Mouse (Mus musculus) MN1 (cell line): ENCODE results near the gene Gng11.

Experiments
- DNase-seq: peaks from one replicate; pipeline ENCODE4 v3.0.0-alpha.2; 2016; ENCODE audit warnings: low spot score

The Gng11 gene

DNA sequence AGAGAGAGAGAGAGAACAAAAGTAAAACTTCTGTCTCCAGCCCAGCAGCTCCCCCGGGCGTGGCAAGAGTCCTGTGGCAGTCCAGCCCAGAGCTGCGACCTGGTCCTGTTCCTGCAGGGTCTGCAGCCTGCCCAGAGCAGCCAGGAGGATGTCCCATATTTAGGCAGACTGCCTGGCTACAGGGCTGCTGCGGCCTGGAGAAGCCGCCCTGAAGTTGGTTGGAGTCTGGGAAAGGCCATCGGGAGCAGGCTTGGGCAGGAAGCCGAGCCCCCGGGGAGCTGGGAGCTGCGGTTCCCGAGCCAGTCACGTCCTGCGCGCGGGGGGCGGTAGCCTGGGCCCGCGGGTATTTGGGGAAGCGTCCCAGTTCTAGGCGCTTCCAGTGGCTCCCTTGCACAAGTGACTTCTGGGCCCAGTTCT lies at the start of gene Gng11:
TSS of gene Gng11 (plus strand) at position 15 of the 417 bp plus-strand sequence.
- no peak for DNase-seq

DNA sequence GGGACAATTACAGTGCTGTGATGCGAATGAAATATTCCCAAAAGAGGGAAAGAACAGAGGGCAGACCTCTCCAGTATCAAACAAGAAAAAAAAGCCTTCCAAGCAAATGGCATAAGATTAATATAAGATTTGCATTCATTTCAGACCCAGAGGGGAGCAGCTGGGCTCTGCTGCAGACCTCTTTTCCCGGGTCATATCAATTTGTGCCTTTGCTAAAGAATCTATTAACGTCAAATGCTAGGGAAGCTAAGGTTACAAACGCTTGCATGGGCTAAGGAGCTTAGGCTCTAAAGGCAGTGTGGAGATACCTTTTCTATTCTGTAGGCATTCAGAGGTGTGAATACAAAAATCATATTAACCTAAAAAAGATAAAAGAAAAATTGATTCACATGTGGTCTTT lies 48.7 kb upstream of the Gng11 start:
- DNase-seq: no peak

DNA sequence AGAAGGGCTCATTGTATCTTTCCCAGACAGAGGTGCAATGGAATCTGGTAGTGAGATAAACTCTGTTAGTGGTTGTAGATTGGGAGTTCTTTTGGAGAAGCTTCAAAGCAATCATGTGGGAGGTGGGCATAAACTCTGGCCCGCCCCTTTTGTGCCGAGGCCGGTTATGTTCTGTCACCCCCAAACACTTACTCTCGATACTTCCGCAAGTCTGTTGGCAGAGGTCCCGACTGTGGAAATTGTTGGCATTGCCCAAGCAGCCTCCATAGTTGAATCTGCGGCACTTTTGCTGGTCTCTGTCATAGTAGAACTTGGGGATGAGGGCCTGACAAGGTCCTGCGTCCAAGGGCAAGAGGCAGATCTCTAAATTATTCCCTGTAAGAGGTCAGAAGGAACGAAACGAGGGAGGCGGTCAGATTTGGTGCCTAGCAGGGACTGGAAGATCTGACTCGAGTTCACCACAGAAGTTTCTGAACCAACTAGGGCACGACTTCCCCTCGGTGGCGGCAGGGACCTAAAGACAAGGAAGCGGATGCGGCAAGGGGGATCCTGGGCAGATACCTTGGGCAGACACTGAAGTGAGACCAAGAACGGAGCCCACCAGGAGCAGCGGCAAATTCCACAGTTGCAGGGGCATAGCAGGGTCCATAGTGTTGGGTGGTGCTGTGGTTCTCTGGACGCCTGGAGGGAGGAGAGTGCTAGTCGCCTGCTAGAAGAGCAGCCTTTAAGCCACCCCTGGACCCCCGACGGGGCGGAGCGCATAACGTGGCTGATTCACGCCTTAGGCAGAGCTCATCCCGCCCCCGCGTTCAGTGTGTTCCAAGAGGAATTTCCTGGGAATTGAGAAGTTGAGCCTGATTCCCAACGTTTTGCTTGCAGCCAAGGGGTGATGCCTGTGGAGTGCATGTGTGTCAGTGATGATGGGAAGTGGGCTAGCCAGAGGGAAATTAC lies 35.8 kb upstream of the Gng11 start:
- no peak for DNase-seq

DNA sequence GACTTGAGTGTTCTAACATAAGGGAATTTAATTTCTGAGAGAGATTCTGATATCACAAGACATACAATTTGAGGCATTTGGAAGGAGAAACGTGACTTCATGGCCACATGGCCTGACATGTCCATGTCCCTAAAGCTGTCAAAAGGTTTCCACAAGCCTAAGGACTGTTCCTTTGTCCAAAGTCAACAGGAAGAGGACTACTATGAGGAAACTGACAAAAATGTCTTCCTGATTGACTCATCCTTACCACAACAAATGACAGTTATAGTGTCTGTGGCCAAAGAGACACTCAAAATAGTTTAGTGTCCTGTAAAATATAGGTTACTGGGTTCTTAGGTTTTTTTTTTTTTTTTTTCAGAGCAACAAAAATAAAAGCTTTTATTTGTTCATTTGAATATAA lies 30.0 kb upstream of the Gng11 start:
- no peak for DNase-seq

DNA sequence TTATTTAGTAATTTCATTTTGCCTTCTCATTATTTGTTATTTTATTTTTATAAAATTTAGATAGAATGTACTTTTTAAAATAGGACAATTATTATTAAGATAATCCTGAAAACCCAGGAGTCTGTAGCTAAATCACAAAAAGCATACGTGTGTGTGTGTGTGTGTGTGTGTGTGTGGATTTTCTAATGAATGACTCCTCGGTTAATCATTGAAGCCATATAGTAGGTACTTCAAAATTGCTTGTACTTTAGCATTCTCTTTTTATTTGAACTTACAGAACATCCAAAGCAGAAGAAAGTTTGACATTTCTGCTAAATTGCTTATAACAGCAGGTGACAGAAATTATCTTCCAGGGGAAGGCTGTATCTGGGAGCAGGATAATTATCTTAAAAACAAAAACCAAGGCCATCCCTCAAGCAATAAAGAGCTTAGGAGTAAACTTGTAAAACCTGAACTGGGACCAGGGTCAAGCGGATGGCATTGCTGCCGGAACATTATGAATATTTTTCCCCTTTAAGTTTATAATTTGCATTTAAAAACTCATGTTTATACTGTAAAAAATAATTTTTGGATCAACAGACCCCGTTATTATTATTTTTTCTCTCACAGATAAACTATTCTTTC lies 20.9 kb upstream of the Gng11 start:
- no peak for DNase-seq

DNA sequence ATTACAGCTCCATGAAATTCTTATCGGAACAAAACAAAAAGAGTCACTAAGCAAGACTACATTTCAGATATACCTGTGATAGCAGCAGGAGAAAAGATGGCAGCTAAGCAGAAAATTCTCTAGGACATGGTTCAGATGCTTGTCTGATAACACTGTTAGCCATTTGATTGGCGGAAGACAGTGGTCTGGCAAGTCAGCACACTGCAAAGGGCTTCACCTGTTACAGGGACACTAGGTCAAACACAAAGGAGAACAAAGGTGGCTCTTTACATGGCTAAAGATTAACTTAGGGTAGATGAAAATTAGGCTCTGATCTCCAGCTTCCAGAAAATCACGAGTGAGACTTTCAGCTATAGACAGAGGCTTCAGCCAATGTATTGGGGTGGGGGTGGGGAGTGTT lies 15.0 kb upstream of the Gng11 start, which contains the start of gene Tfpi2:
TSS of gene Tfpi2 (minus strand) at position 170 of the 400 bp plus-strand sequence.
- DNase-seq: no peak

DNA sequence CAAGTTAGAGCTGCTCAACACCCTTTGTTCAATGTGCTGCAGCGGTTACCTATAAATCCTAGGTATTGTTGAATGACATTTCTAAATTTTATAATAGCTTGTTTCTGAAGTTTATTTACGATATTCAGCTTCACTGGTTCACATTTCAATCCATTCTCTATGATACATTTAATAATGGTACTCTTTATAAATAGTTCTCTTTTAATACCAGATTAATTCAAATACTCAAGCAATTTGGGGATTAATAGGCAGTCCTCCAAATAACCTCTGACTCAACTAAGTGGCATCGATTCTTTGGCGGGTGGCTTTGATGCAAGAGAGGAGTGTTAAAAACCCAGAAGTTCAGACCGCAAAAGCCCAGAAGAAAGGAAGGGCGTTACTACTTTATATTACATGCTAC lies 10.2 kb upstream of the Gng11 start, which contains the start of gene Gngt1:
TSS of gene Gngt1 (plus strand) at position 301 of the 400 bp plus-strand sequence.
- DNase-seq: no peak

DNA sequence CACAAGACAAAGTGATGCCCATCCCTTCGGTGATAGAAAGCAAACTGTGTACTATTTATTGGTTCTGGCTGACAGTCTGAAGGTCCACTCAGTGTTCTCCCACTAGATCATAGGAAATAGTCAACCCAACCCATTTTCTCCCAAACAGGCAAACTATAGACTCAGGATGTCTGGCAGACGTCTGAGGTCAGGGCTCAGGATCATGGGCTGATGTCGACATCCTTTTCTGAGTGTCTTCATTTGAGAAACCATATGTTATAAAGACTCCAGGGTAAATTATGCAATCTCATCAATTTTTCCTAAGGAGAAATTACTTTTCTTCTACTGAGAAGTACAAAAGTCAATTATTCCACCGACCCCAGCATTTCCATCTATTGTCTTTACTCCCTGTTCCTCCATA lies 5.6 kb upstream of the Gng11 start:
- no peak for DNase-seq

DNA sequence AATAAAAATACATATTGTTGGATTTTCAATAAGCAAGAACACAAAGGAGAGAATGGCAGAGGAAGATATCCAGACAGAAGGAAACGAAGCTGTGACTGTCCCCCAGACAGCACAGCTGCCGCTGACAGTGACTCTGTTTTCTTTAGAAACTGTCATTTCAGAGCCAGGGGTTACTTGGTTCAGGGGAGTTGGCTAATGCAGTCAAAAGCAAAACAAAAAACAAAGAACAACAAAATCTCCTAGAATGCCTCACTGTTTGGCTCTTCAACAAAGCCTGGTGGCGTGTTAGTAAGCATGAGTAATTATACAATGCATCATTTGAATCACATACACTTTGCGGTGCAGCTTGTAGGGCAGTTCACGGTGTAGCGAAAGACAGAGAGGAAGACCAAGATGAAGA lies 4.4 kb upstream of the Gng11 start:
- DNase-seq: no peak

DNA sequence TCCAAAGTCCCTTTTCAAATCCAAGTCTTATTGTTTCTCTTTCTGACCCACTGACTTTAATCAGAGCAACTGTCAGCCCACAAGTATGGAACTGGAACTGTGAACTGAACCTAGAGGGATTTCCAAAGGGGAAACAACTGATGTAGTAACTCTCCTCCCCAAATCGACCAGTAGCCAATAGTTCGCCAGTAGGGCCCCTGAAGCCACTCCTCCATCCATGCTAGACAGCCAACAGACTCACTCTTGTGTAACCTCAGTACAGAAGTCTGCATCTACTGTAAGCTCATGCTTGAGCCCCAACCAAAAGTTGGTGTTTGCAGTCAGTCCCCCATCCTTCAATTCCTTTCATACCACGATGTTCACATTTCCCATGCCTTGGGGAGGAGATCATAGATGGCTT lies 3.0 kb upstream of the Gng11 start:
- DNase-seq: no peak

DNA sequence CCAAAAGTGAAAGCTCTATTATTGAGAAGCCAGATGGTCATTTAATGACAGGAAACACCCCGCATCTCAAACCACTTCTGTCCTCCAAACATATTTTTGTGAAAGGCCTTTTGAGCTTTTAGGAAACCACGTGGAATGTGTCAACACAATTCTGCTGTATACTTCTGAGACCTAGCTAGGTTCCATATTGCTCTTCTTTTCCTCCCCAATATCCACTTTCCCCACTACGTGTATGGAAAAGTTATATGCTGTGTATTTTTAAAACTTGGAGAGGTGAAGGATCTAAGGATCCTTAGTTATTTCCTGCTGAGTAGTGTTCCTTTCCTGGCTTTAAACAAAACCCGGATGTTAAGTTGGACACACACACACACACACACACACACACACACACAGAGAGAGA lies 259 bp upstream of the Gng11 start:
- DNase-seq: no peak

DNA sequence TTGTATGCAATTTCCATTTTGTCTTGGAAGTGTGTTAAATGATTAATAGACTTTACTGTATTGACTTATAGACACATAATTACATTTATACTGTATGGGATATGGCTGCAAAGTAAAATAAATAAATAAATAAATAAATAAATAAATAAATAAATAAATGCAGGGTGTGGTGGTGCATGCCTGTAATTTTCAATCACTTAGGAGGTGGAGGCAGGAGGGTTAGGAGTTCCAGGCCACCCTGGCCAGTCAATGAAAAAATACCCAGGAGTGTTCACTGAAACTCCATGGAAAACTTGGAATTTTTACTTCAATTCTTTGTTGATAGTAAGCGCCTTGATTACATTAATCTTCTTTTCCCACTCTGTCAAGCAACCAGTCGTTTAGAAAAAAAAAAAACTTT lies 1.1 kb downstream of the Gng11 start:
- DNase-seq: no peak

DNA sequence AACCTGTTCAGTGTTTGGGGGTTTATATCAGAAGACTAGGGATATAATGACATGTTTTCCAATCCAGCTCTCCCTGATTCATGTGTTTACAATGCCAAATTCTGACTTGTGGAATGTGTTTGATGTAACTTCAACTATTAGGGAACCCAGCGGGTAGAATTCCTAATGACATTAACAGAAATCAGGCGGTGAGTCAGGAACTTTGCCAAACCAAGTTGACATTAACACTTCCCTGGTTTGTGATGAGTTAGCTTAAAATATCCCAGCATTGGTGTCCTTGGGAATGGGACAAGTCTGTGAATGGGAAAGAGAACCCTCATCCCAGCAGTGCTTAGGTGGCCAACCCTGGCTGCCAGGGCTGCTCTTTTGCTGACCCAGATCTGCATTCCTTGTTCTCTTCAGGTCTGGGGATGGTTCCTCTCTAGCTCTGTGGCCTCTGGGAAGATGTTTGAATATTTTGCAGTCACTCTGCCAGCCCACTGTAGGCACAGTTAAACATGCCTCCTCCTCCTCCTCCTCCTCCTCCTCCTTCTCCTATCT lies 4.9 kb downstream of the Gng11 start:
- no peak for DNase-seq

DNA sequence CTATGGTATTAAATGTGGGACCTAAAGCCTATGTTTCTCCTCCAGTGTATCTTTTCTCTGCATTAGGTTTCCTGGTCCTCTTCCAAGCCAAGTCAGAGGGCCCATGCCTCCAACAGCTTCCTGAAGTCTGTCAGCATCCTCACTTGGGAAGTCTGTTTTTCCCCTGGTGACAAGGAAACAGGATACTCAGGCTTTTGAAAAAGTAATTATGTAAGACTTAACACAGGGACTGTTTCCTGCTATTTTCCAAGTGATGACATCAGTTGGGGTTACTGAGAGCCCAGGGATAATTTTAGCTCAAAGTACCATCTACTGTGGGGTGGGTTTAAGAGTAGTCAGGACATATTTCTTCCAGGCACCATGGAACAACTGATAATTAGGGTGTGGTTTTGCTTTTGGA lies 5.8 kb downstream of the Gng11 start:
- no peak for DNase-seq

DNA sequence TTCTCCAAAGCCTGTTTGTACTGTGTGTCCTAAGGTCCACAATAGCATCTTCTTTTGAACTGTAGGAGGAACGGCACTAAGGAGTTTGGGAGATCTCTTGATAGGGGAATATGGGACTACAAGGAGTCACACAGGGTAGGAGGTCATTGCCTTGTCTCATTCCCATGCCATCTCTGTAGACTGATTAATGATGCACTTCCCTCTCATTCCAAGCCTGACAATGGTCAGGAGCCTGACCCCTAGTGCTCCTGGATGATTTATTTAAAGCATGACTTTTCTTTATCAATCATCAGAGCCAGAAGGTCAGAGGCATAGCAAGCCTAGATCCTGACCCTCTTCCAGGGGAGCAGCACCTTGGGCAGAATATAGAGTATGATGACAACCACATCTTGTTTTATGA lies 18.9 kb downstream of the Gng11 start:
- DNase-seq: no peak

DNA sequence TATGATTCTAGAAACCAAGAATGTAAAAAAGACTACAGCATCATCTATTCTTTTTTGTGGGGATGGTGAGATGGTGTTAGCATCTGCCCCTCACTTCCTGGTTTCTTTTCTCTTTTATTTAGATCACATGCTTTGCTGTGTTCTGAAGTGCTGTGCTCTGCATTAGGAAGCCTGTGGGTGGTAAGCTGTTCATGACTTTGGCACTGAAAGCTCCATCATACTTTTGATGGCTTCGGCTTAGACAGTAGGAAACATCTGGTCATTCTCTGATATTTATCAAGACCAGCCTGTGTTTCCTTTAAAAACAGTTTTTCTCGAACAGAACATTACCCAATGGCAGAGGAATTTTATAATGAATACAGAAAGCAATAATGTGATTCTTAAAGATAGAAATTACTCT lies 22.7 kb downstream of the Gng11 start:
- no peak for DNase-seq

DNA sequence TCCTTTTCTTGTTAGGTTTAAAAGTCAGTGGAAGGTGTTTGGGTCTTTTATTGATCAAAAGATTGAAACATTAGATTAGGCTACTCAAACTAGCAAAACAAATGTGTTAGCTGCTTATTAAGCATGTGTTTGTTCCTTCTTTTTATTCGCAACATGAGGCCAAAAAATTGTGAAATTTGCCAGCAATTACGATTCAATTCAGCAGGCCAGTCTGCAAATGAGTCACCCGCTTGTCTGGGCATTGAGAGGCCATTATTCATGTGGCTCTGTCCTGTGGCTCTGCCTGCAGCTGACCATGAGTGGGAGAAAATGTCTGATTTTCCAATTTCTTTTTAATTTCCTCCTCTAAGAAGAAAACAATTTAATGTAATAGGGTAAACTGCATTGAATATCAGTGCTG lies 27.3 kb downstream of the Gng11 start:
- DNase-seq: peak; percentile 19

DNA sequence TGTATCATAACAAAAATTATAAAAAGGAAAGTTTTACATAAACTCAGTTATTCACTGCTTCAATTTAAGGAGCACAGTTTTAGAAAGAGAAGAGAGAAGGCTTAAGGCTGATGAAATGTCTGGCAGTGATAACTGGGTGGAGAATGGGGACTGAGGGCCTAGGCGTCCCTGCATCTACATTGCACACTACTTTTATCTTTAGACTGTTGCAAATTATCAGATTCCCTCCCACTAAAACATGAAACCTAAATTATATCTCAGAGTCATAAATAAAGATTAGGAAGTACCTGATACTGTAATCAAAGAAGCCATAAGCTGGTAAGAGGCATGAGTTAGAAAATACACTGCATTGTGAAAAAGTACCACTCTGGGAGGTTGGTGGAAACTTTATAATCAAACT lies 38.1 kb downstream of the Gng11 start:
- DNase-seq: no peak

DNA sequence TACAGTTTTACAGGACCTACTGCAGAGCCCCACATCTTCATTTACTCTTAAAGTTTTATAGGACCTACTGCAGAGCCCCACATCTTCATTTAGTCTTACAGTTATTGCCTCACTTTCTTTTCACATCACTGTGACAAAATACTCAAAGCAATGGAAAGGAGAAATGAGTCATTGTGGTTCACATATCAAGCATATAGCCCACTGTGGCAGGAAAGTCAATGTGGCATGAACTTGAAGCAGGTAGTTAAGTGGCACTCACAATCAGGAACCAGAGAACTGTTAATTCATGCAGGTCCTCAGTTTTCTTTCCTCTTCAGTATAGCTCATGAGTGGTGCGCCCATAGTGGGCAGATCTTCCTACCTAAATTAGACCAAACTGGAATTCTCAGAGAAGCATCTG lies 43.5 kb downstream of the Gng11 start:
- no peak for DNase-seq

DNA sequence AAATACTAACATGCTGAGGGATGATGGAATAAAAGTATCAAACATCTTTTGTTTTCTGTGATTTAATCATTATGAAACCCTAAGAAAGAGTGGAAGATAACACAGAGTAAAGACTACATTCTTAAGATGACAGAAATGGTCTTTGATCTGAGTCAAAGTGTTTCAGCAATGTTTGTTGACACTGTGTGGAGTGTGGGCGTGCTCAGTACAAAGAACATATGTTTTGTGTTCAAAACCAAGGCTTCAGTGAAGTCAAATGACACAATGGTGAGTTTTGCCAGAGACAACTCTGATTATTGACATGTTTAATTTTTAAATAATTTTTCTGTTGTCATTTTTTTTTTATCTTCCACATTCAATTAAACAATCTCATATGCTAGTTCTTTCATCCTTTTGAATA lies 49.1 kb downstream of the Gng11 start:
- no peak for DNase-seq

DNA sequence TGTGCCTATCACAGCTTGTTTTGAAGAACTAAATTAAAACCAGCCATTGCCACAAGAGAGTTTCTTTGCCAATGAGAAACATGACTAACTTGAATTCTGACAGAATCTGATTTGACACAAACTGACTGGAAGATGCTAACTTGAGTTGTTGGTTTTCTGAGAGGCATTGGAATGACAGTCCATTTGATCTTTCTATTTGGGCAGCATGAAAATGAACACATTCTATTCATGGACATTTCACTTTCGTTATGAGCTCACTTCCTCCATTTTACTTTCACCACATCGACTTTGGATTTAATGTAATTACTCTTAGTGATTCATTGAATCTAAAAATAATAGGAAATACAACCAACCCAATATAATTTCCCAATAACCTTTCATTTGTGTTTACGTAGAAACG lies 50.7 kb downstream of the Gng11 start:
- DNase-seq: no peak
